Mouse (Mus musculus): ENCODE measurements around the gene Ctrc.

Ctrc gene

GRCm38 (mm10) chr4:141867498-141867897 lies 21.3 kb upstream of the Ctrc start:
- in situ Hi-C loops (cut with MboI, MseI), result no loop called here

GRCm38 (mm10) chr4:141866933-141867490 lies 20.9 kb upstream of the Ctrc start:
- in situ Hi-C loops (cut with MboI, MseI), result no loop called here

GRCm38 (mm10) chr4:141865600-141865999 lies 19.4 kb upstream of the Ctrc start:
- in situ Hi-C loops (cut with MboI, MseI), result no loop called here

GRCm38 (mm10) chr4:141865006-141865405 lies 18.8 kb upstream of the Ctrc start:
- in situ Hi-C loops (cut with MboI, MseI), result no loop called here

GRCm38 (mm10) chr4:141864506-141864905 lies 18.3 kb upstream of the Ctrc start:
- in situ Hi-C loops (cut with MboI, MseI), result no loop called here

- in situ Hi-C loops (cut with MboI, MseI), result no loop called here
Measured at GRCm38 (mm10) chr4:141863726-141864280, 17.6 kb upstream of the Ctrc start.

- in situ Hi-C loops (cut with MboI, MseI), result no loop called here
Measured at GRCm38 (mm10) chr4:141862867-141863266, 16.7 kb upstream of the Ctrc start.

GRCm38 (mm10) chr4:141861591-141862295 lies 15.6 kb upstream of the Ctrc start:
- in situ Hi-C loops (cut with MboI, MseI), result no loop called here

GRCm38 (mm10) chr4:141860246-141860841 lies 14.2 kb upstream of the Ctrc start:
- in situ Hi-C loops (cut with MboI, MseI), result no loop called here

- in situ Hi-C loops (cut with MboI, MseI), result loop anchor here in 1 of 2 experiments (10.0 kb wide), 1 partner anchor 465 kb away; the partner anchor contains the start of gene Clcnka
Measured at GRCm38 (mm10) chr4:141859351-141859750, 13.2 kb upstream of the Ctrc start.

- in situ Hi-C loops (cut with MboI, MseI), result loop anchor here in 1 of 2 experiments (10.0 kb wide), 1 partner anchor 464 kb away; the partner anchor contains the start of gene Clcnka
Measured at GRCm38 (mm10) chr4:141858501-141858900, 12.3 kb upstream of the Ctrc start.

GRCm38 (mm10) chr4:141857422-141857930 lies 11.3 kb upstream of the Ctrc start:
- in situ Hi-C loops (cut with MboI, MseI), result loop anchor here in 1 of 2 experiments (10.0 kb wide), 1 partner anchor 463 kb away; the partner anchor contains the start of gene Clcnka

- in situ Hi-C loops (cut with MboI, MseI), result loop anchor here in 1 of 2 experiments (10.0 kb wide), 1 partner anchor 459 kb away; the partner anchor contains the start of gene Clcnka
Measured at GRCm38 (mm10) chr4:141853437-141853836, 7.3 kb upstream of the Ctrc start.

GRCm38 (mm10) chr4:141834536-141835095 lies 11.5 kb downstream of the Ctrc start:
- in situ Hi-C loops (cut with MboI, MseI), result no loop called here

GRCm38 (mm10) chr4:141833911-141834310 lies 12.2 kb downstream of the Ctrc start:
- in situ Hi-C loops (cut with MboI, MseI), result no loop called here

- in situ Hi-C loops (cut with MboI, MseI), result no loop called here
Measured at GRCm38 (mm10) chr4:141831361-141831760, 14.8 kb downstream of the Ctrc start.

- in situ Hi-C loops (cut with MboI, MseI), result no loop called here
Measured at GRCm38 (mm10) chr4:141830381-141830780, 15.8 kb downstream of the Ctrc start.

- in situ Hi-C loops (cut with MboI, MseI), result no loop called here
Measured at GRCm38 (mm10) chr4:141828177-141828576, 18.0 kb downstream of the Ctrc start.

GRCm38 (mm10) chr4:141827401-141827800 lies 18.8 kb downstream of the Ctrc start:
- in situ Hi-C loops (cut with MboI, MseI), result no loop called here

- in situ Hi-C loops (cut with MboI, MseI), result no loop called here
Measured at GRCm38 (mm10) chr4:141826060-141826459, 20.1 kb downstream of the Ctrc start, which contains the start of gene Cela2a. Gene Cela2a, minus strand, starts transcription at chr4:141826160.

GRCm38 (mm10) chr4:141822979-141823378 lies 23.2 kb downstream of the Ctrc start:
- in situ Hi-C loops (cut with MboI, MseI), result no loop called here

- in situ Hi-C loops (cut with MboI, MseI), result no loop called here
Measured at GRCm38 (mm10) chr4:141822089-141822488, 24.1 kb downstream of the Ctrc start.
